Mouse (Mus musculus) lung, postnatal 25 days (tissue): Measurements from ENCODE around the gene Olfr1449.
"Not testable (repeated sequence)": the region's sequence is repeated elsewhere in the genome, so short reads cannot be mapped to it uniquely, and the experiment has no call there.

Experiments
- DNase-seq: peaks from one replicate; pipeline ENCODE4 v3.0.0; 2022; ENCODE audit warnings: low spot score

Olfr1449 gene

GRCm38 (mm10) chr19:12930540-12930939 is at the start of gene Olfr1449:
Gene Olfr1449, plus strand, starts transcription at chr19:12930840.
- no peak for DNase-seq

GRCm38 (mm10) chr19:12883555-12883954 is 47.1 kb upstream of the Olfr1449 start, which contains the start of gene Olfr1445:
Gene Olfr1445, plus strand, starts transcription at chr19:12883855.
- no peak for DNase-seq

- no peak for DNase-seq
Measured at GRCm38 (mm10) chr19:12893424-12893823, 37.2 kb upstream of the Olfr1449 start, which contains the start of gene Olfr1446. Gene Olfr1446, minus strand, starts transcription at chr19:12893524.

DNA sequence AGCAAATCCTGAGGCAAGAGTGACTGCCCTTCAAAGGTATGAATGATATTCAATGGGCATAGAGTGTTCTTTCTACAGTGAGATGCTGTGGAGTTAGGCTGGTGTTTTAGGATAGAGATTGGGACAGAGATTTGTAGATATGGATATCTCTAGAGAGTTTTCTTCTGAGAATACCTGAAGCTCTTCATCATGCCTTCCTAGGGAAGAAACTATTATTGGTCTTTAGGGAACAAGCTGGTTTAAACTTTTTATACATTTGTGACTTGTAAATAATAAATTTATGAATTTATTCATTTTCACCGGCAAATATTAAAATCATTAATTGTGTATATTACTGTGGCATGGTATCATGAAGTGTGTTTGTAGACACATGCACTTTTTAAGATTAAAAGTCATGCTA is 27.0 kb upstream of the Olfr1449 start, which contains the start of gene Olfr1447:
Gene Olfr1447 (minus strand): TSS at position 101 of the 400 bp plus-strand sequence.
- no peak for DNase-seq

DNA sequence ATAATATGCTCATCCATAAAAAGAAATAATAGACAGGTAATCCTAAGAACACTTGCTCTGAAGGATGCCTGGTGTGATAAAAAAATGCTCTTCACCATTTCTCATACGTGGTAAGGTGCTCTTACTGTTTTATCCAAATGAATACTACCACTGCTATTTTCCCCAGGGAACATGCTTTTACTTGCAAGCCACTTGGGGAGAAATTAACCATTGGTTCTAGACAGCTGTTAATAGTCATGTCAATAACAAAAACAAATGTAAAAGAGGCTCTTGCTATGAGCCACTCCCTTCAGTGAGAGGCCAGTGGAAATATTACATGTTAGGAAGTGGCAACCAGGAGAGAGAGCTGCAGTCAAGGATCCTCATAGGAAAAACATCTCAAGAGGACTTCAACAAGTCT is 6.3 kb upstream of the Olfr1449 start, which contains the start of gene Olfr1448:
Gene Olfr1448 (minus strand): TSS at position 101 of the 400 bp plus-strand sequence.
- DNase-seq: no peak

DNA sequence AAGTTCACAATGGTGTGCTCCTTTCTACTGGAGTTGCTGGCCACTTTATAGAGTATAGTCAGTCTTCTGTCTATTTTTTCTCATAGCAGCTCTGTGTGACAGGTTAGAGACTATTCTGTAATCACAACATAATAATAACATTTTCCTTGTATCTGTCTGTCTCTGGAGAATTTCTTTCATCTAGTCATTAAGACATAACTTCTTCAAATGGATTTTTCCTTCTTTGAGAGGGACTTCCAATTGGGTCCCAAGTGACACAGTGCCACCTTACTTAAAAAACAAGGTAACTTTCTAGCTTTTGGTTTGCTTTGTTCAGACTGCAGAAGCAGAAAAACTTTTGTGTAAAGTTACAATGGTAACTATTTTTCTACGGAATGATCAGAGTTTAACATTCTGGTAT is 19.3 kb downstream of the Olfr1449 start, which contains the start of gene Olfr1450:
Gene Olfr1450 (plus strand): TSS at position 301 of the 400 bp plus-strand sequence.
- DNase-seq: no peak

- DNase-seq: not testable (repeated sequence)
Measured at GRCm38 (mm10) chr19:12970082-12970481, 39.4 kb downstream of the Olfr1449 start.
